Mouse (Mus musculus): ENCODE results near the gene Ablim1. TPM values are rescaled to one million over a fixed set of nuclear protein-coding genes. Genes with fewer than 3 reads are reported as not detected.

The Ablim1 gene
- polyA plus RNA-seq, 1 experiment, result 12.2 TPM

GRCm38 (mm10) chr19:57000592-57000991 lies 314.1 kb downstream of the Ablim1 start:
- no peak overlapping the region for H3K27ac ChIP-seq (ENCODE audit: insufficient read depth, low read length)
- H3K9me3 ChIP-seq (replicated peaks; ENCODE audit: control insufficient read depth, insufficient read depth, low read length, poor library complexity, severe bottlenecking), result no peaks in the 10 kb centered on the region
- no peaks in the 10 kb centered on the region for H3K36me3 ChIP-seq (ENCODE audit: control insufficient read depth, insufficient read depth, low read length, poor library complexity, severe bottlenecking)
- H3K27me3 ChIP-seq (ENCODE audit: control insufficient read depth, insufficient read depth, low read length, poor library complexity, severe bottlenecking), result no peaks in the 10 kb centered on the region
- no peak overlapping the region for H3K4me3 ChIP-seq (ENCODE audit: low read depth, low read length)
- no peak overlapping the region for H3K9ac ChIP-seq (ENCODE audit: low read depth, poor library complexity, severe bottlenecking)
- no peaks in the 10 kb centered on the region for H3K4me1 ChIP-seq (ENCODE audit: control insufficient read depth, insufficient read depth, low read length)
- TF ChIP-seq CTCF (IDR thresholded peaks at IDR 0.05; ENCODE audit: low read depth, low read length) (no peak), POLR2A (IDR thresholded peaks at IDR 0.05; ENCODE audit: insufficient read depth, low read length) (no peak), EP300 (IDR thresholded peaks at IDR 0.05; ENCODE audit: insufficient read depth, low read depth, low read length) (no peak)

- Histone ChIP-seq H3K27me3 (ENCODE audit: control insufficient read depth, insufficient read depth, low read length, poor library complexity, severe bottlenecking) (no peaks in the 10 kb centered on the region), H3K9ac (ENCODE audit: low read depth, poor library complexity, severe bottlenecking) (no peak overlapping the region), H3K27ac (ENCODE audit: insufficient read depth, low read length) (no peak overlapping the region), H3K36me3 (ENCODE audit: control insufficient read depth, insufficient read depth, low read length, poor library complexity, severe bottlenecking) (no peaks in the 10 kb centered on the region), H3K4me3 (ENCODE audit: low read depth, low read length) (no peak overlapping the region), H3K4me1 (ENCODE audit: control insufficient read depth, insufficient read depth, low read length) (no peaks in the 10 kb centered on the region), H3K9me3 (replicated peaks; ENCODE audit: control insufficient read depth, insufficient read depth, low read length, poor library complexity, severe bottlenecking) (no peaks in the 10 kb centered on the region)
- TF ChIP-seq EP300 (IDR thresholded peaks at IDR 0.05; ENCODE audit: insufficient read depth, low read depth, low read length), result no peak
- TF ChIP-seq POLR2A (IDR thresholded peaks at IDR 0.05; ENCODE audit: insufficient read depth, low read length), result no peak
- no peak for TF ChIP-seq CTCF (IDR thresholded peaks at IDR 0.05; ENCODE audit: low read depth, low read length)
Observed at GRCm38 (mm10) chr19:56999781-57000180, 314.9 kb downstream of the Ablim1 start.

- Histone ChIP-seq H3K36me3 (ENCODE audit: control insufficient read depth, insufficient read depth, low read length, poor library complexity, severe bottlenecking) (no peaks in the 10 kb centered on the region), H3K9me3 (replicated peaks; ENCODE audit: control insufficient read depth, insufficient read depth, low read length, poor library complexity, severe bottlenecking) (no peaks in the 10 kb centered on the region), H3K27ac (ENCODE audit: insufficient read depth, low read length) (no peak overlapping the region), H3K9ac (ENCODE audit: low read depth, poor library complexity, severe bottlenecking) (no peak overlapping the region), H3K4me3 (ENCODE audit: low read depth, low read length) (no peak overlapping the region), H3K4me1 (ENCODE audit: control insufficient read depth, insufficient read depth, low read length) (no peaks in the 10 kb centered on the region), H3K27me3 (ENCODE audit: control insufficient read depth, insufficient read depth, low read length, poor library complexity, severe bottlenecking) (no peaks in the 10 kb centered on the region)
- TF ChIP-seq POLR2A (IDR thresholded peaks at IDR 0.05; ENCODE audit: insufficient read depth, low read length), result no peak
Observed at GRCm38 (mm10) chr19:56998910-56999309, 315.8 kb downstream of the Ablim1 start.

GRCm38 (mm10) chr19:56998331-56998730 lies 316.4 kb downstream of the Ablim1 start:
- Histone ChIP-seq H3K9ac (ENCODE audit: low read depth, poor library complexity, severe bottlenecking) (no peak overlapping the region), H3K36me3 (ENCODE audit: control insufficient read depth, insufficient read depth, low read length, poor library complexity, severe bottlenecking) (no peaks in the 10 kb centered on the region), H3K27ac (ENCODE audit: insufficient read depth, low read length) (no peak overlapping the region), H3K9me3 (replicated peaks; ENCODE audit: control insufficient read depth, insufficient read depth, low read length, poor library complexity, severe bottlenecking) (no peaks in the 10 kb centered on the region), H3K4me3 (ENCODE audit: low read depth, low read length) (no peak overlapping the region), H3K27me3 (ENCODE audit: control insufficient read depth, insufficient read depth, low read length, poor library complexity, severe bottlenecking) (no peaks in the 10 kb centered on the region), H3K4me1 (ENCODE audit: control insufficient read depth, insufficient read depth, low read length) (no peaks in the 10 kb centered on the region)
- TF ChIP-seq EP300 (IDR thresholded peaks at IDR 0.05; ENCODE audit: insufficient read depth, low read depth, low read length), result no peak
- no peak for TF ChIP-seq POLR2A (IDR thresholded peaks at IDR 0.05; ENCODE audit: insufficient read depth, low read length)
- no peak for TF ChIP-seq CTCF (IDR thresholded peaks at IDR 0.05; ENCODE audit: low read depth, low read length)

- H3K9me3 ChIP-seq (replicated peaks; ENCODE audit: control insufficient read depth, insufficient read depth, low read length, poor library complexity, severe bottlenecking), result no peaks in the 10 kb centered on the region
- TF ChIP-seq POLR2A (IDR thresholded peaks at IDR 0.05; ENCODE audit: insufficient read depth, low read length) (no peak), CTCF (IDR thresholded peaks at IDR 0.05; ENCODE audit: low read depth, low read length) (peak; percentile 14), EP300 (IDR thresholded peaks at IDR 0.05; ENCODE audit: insufficient read depth, low read depth, low read length) (0 out of 2 replicates have a peak, but pooled peaks have one; percentile 16)
- H3K9ac ChIP-seq (ENCODE audit: low read depth, poor library complexity, severe bottlenecking), result no peak overlapping the region
- no peak overlapping the region for H3K27ac ChIP-seq (ENCODE audit: insufficient read depth, low read length)
- H3K4me1 ChIP-seq (ENCODE audit: control insufficient read depth, insufficient read depth, low read length), result no peaks in the 10 kb centered on the region
- no peaks in the 10 kb centered on the region for H3K27me3 ChIP-seq (ENCODE audit: control insufficient read depth, insufficient read depth, low read length, poor library complexity, severe bottlenecking)
- H3K4me3 ChIP-seq (ENCODE audit: low read depth, low read length), result no peak overlapping the region; the same call in 1 of the 2 replicates
- H3K36me3 ChIP-seq (ENCODE audit: control insufficient read depth, insufficient read depth, low read length, poor library complexity, severe bottlenecking), result no peaks in the 10 kb centered on the region
Observed at GRCm38 (mm10) chr19:56997164-56997599, 317.5 kb downstream of the Ablim1 start.

GRCm38 (mm10) chr19:56995441-56995840 lies 319.3 kb downstream of the Ablim1 start:
- no peaks in the 10 kb centered on the region for H3K36me3 ChIP-seq (ENCODE audit: control insufficient read depth, insufficient read depth, low read length, poor library complexity, severe bottlenecking)
- H3K4me3 ChIP-seq (ENCODE audit: low read depth, low read length), result no peak overlapping the region
- H3K27ac ChIP-seq (ENCODE audit: insufficient read depth, low read length), result no peak overlapping the region
- no peaks in the 10 kb centered on the region for H3K4me1 ChIP-seq (ENCODE audit: control insufficient read depth, insufficient read depth, low read length)
- H3K27me3 ChIP-seq (ENCODE audit: control insufficient read depth, insufficient read depth, low read length, poor library complexity, severe bottlenecking), result no peaks in the 10 kb centered on the region
- no peaks in the 10 kb centered on the region for H3K9me3 ChIP-seq (replicated peaks; ENCODE audit: control insufficient read depth, insufficient read depth, low read length, poor library complexity, severe bottlenecking)
- no peak overlapping the region for H3K9ac ChIP-seq (ENCODE audit: low read depth, poor library complexity, severe bottlenecking)
- TF ChIP-seq POLR2A (IDR thresholded peaks at IDR 0.05; ENCODE audit: insufficient read depth, low read length) (no peak), CTCF (IDR thresholded peaks at IDR 0.05; ENCODE audit: low read depth, low read length) (no peak), EP300 (IDR thresholded peaks at IDR 0.05; ENCODE audit: insufficient read depth, low read depth, low read length) (no peak)
